In genomic region chr2:13290661-13291060, GRCm38 (mm10) we compare ENCODE assay signal across 8 mouse cellular contexts. TPM values are rescaled to one million over a fixed set of nuclear protein-coding genes. Genes with fewer than 3 reads are reported as not detected.
DNase-seq lines count a peak whose midpoint lies in the region.

No protein-coding gene starts in this region.

- peak; percentile 17 to 47 for DNase-seq in heart, postnatal 10 days
- DNase-seq in heart, postnatal 36 days: no peak
- peak; percentile 62 for DNase-seq in CD4-positive helper T cell, adult 2 months (ENCODE audit: low read depth, low spot score)
- peak; percentile 51 for DNase-seq in c-Kit-positive CD71-positive TER-119-positive erythroid progenitor cells, embryonic 14.5 days (ENCODE audit: low spot score)
- DNase-seq in lung, postnatal 25 days (ENCODE audit: low spot score): peak; percentile 57
- DNase-seq in right cerebral cortex, adult 2 months (ENCODE audit: low spot score in 2 of 2): no peak
- no peak for DNase-seq in kidney, postnatal 14 days
- DNase-seq in gastrocnemius, postnatal 14 days: no peak

- intact Hi-C loops in heart, postnatal 10 days (cut with DNase I): loop anchor here (1.0 to 5.0 kb wide), 3 partner anchors 127 to 307 kb away; no protein-coding TSS in a partner anchor
- intact Hi-C loops in heart, postnatal 36 days (cut with DNase I): loop anchor here (1.0 to 5.0 kb wide), 4 partner anchors 82 to 307 kb away; no protein-coding TSS in a partner anchor
- intact Hi-C loops in gastrocnemius, postnatal 14 days (cut with DNase I; ENCODE audit: low total_unique reads): loop anchor here (5.0 kb wide), 1 partner anchor 287 kb away; no protein-coding TSS in a partner anchor

RNA-seq across cellular contexts. Expression of gene Rsu1, which starts 19.4 kb away (rescaled TPM):
- 100 to 1,000 TPM in 1 of 2 experiments, 10 to 100 TPM in 1; 98.4 to 102 TPM for total RNA-seq in heart, postnatal 10 days (2021)
- 10 to 100 TPM; 52.3 to 56.0 TPM for total RNA-seq in heart, postnatal 36 days (2021)
- 10 to 100 TPM; 49.3 to 53.0 TPM for total RNA-seq in gastrocnemius, postnatal 14 days (2021)

Comparison
In these comparisons a context has a peak if more than half of its experiments do, and no peak if none do; other contexts are left out.
1. DNase-seq: peak in heart, postnatal 10 days (2 of 2), CD4-positive helper T cell, adult 2 months (single experiment), c-Kit-positive CD71-positive TER-119-positive erythroid progenitor cells, embryonic 14.5 days (single experiment) and lung, postnatal 25 days (single experiment); none in heart, postnatal 36 days (0 of 2), right cerebral cortex, adult 2 months (0 of 2), kidney, postnatal 14 days (single experiment) and gastrocnemius, postnatal 14 days (single experiment).